Mouse (Mus musculus): Measurements from ENCODE around the gene Vmn1r116.
"Not testable (repeated sequence)": the region's sequence is repeated elsewhere in the genome, so short reads cannot be mapped to it uniquely, and the experiment has no call there.

Vmn1r116 gene

DNA sequence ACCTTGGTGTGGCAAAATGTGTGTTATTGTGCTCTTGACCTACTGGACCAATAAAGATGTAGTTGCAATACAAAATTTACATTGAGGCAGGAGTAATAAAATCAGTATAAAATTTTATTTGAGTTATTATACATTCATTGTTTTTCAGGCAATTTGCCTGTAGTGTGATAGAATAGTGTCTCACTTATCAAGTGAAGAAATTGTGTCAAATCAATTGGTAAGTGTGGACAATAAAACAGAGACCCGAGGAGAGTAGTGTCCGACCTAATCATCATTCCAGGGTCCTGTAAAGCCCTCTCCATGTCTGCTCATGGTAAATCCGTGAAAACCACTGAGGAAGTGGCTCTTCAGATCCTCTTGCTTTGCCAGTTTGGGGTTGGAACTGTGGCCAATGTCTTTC, at the start of gene Vmn1r116:
Vmn1r116 (plus strand) TSS at position 301 of the 400 bp plus-strand sequence.
- DNase-seq: not testable (repeated sequence)

DNA sequence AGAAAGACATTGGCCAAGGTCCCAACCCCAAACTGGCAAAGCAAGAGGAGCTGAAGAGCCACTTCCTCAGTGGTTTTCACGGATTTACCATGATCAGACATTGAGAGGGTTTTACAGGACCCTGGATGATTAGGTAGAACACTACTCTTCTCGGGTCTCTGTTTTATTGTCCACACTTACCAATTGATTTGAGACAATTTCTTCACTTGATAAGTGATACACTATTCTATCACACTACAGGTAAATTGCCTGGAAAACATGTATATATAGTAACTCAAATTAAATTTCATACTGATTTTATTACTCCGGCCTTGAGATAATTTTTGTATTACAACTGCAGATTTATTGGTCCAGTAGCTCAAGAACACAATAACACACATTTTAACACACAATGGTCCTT, 27.2 kb upstream of the Vmn1r116 start, which contains the start of gene Vmn1r115:
Vmn1r115 (minus strand) TSS at position 101 of the 400 bp plus-strand sequence.
- DNase-seq: not testable (repeated sequence)

DNA sequence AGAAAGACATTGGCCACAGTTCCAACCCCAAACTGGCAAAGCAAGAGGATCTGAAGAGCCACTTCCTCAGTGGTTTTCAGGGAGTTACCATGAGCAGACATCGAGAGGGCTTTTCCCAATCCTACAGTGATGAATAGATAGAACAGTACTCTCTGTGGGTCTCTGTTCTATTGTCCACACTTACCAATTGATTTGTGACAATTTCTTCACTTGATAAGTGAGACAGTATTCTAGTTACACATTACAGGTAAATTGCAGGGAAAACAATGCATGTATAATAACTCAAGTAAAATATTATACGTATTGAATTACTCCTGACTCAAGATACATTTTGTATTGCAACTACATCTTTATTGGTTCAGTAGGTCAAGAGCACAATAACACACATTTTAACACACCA, 12.0 kb downstream of the Vmn1r116 start, which contains the start of gene Vmn1r117:
Vmn1r117 (minus strand) TSS at position 101 of the 400 bp plus-strand sequence.
- not testable (repeated sequence) for DNase-seq

DNA sequence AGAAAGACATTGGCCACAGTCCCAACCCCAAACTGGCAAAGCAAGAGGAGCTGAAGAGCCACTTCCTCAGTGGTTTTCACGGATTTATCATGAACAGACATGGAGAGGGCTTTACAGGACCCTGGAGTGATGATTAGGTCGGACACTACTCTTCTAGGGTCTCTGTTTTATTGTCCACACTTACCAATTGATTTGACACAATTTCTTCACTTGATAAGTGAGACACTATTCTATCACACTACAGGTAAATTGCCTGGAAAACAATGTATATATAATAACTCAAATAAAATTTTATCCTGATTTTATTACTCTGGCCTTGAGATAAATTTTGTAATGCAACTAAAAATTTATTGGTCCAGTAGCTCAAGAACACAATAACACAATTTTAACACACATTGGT, 40.2 kb downstream of the Vmn1r116 start, which contains the start of gene Vmn1r118:
Vmn1r118 (minus strand) TSS at position 101 of the 400 bp plus-strand sequence.
- DNase-seq: not testable (repeated sequence)

Data from right cerebral cortex, postnatal 14 days (tissue).